Mouse (Mus musculus) adrenal gland, postnatal 36 days (tissue): ENCODE measurements at regions not wholly inside any gene's neighbourhood (a gene's known extent, or its start where the extent isn't known, plus 50 kb on each side); places are given as distances from the start of the nearest gene placed in this dataset.

Experiments used
- DNase-seq, 2 experiments: peaks; one replicate each; pipeline ENCODE4 v3.0.0; 2021; ENCODE audit warnings: mixed read lengths in 1 of 2

GRCm38 (mm10) chr8:44838431-44838830 is 96.8 kb upstream of the Fat1 start:
- DNase-seq, result no peak

GRCm38 (mm10) chr8:44839504-44840209 is 95.6 kb upstream of the Fat1 start:
- DNase-seq, result no peak

- DNase-seq, result no peak
Measured at GRCm38 (mm10) chr8:44840646-44841045, 94.6 kb upstream of the Fat1 start.

GRCm38 (mm10) chr8:44844362-44844761 is 90.9 kb upstream of the Fat1 start:
- DNase-seq, result no peak

- no peak for DNase-seq
Measured at GRCm38 (mm10) chr8:44852223-44852622, 83.0 kb upstream of the Fat1 start.

- DNase-seq, result no peak
Measured at GRCm38 (mm10) chr8:44855115-44855514, 80.1 kb upstream of the Fat1 start.

GRCm38 (mm10) chr8:44867202-44867601 is 68.0 kb upstream of the Fat1 start:
- DNase-seq, result no peak

GRCm38 (mm10) chr8:44867666-44868065 is 67.6 kb upstream of the Fat1 start:
- DNase-seq, result no peak

- DNase-seq, result no peak
Measured at GRCm38 (mm10) chr8:44877066-44877465, 58.2 kb upstream of the Fat1 start.

GRCm38 (mm10) chr8:44878208-44878607 is 57.0 kb upstream of the Fat1 start:
- DNase-seq, result no peak

GRCm38 (mm10) chr8:44879186-44879585 is 56.1 kb upstream of the Fat1 start:
- no peak for DNase-seq

GRCm38 (mm10) chr8:44884399-44885006 is 50.7 kb upstream of the Fat1 start:
- DNase-seq, result no peak
